Mouse (Mus musculus) lung, adult 2 months (tissue): Measurements from ENCODE around the gene Vps8.

ENCODE experiments used
- CTCF ChIP-seq: fragments of 200-500 bp; IDR thresholded peaks from 2 replicates; pipeline ENCODE4 v1.5.1; 2011; ENCODE audit warnings: mild to moderate bottlenecking, low read length, control low read depth; ENCODE audit not compliant: insufficient read depth
- POLR2A ChIP-seq: fragments of 200-500 bp; IDR thresholded peaks from 2 replicates; pipeline ENCODE4 v1.6.1; 2011; ENCODE audit warnings: low read depth, mild to moderate bottlenecking, control low read depth, low read length, borderline replicate concordance; ENCODE audit errors: extremely low read depth

- TF ChIP-seq CTCF (no peak), POLR2A (no peak)
Measured at GRCm38 (mm10) chr16:21665423-21665986, 242.6 kb downstream of the Vps8 start.
